Comparison of ENCODE assay signal across 17 mouse cellular contexts in the genomic region with DNA sequence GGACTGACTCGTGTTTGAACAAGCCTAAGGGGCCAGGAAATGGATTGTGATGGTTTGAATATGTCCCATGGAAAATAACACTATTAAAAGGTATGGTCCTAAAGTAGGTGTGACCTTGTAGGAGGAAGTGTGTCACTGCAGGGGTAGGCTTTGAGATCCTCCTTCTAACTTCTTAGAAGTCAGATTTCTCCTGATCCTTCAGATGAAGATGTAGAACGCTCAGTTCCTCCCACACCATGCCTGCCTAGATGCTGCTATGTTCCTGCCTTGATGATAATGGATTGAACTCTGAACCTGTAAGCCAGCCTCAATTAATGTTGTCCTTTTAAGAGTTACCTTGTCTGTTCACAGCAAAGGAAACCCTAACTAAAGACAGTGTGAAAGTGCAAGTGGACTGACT.
"Had no signal": no experiment of that assay in that cellular context is flagged by ENCODE, and none has a peak within 500 bp of the region (broad histone marks: within the 10 kb centered on the region; RNA-seq: fewer than 3 reads in every experiment).

No protein-coding gene starts in this region.

- H3K9me3 ChIP-seq: liver, embryonic 13.5 days; megakaryocyte, embryonic 14.5 days; midbrain, embryonic 10.5 days; midbrain, embryonic 13.5 days had no signal

- H3K27ac ChIP-seq: layer of hippocampus, adult 2 months; liver, embryonic 13.5 days; midbrain, embryonic 10.5 days; midbrain, embryonic 13.5 days; stomach, postnatal 0 days had no signal

- H3K36me3 ChIP-seq: midbrain, embryonic 13.5 days had no signal

- ATAC-seq: liver, postnatal 0 days; lung, postnatal 0 days; midbrain, embryonic 13.5 days; midbrain, embryonic 16.5 days had no signal

- H3K27me3 ChIP-seq: liver, embryonic 13.5 days; megakaryocyte, embryonic 14.5 days; midbrain, embryonic 13.5 days had no signal

- DNase-seq: kidney, adult 9 months; kidney, postnatal 25 days; layer of hippocampus, adult 9-11 months; liver, embryonic 13.5 days; liver, postnatal 0 days; lung, embryonic 14.5 days; lung, postnatal 36 days; right cerebral cortex, postnatal 4 days; thymus, adult 2 months had no signal

- H3K9ac ChIP-seq: liver, embryonic 13.5 days; liver, postnatal 0 days; lung, embryonic 14.5 days; midbrain, embryonic 13.5 days had no signal

- H3K4me3 ChIP-seq: layer of hippocampus, adult 2 months; liver, embryonic 13.5 days; megakaryocyte, embryonic 14.5 days; midbrain, embryonic 10.5 days; midbrain, embryonic 13.5 days; myocyte had no signal

- H3K4me2 ChIP-seq: liver, embryonic 13.5 days; lung, embryonic 14.5 days; midbrain, embryonic 13.5 days had no signal
